Mouse (Mus musculus) embryonic fibroblast, embryonic 13.5 days (primary cell): ENCODE measurements around the gene Larp1. TPM values are rescaled to one million over a fixed set of nuclear protein-coding genes. Genes with fewer than 3 reads are reported as not detected.

Experiments
- H3K27ac ChIP-seq: 2 replicates; pipeline ENCODE4 v1.5.1; 2012; ENCODE audit warnings: low read length, control low read depth, inconsistent platforms; ENCODE audit not compliant: insufficient read depth
- H3K4me1 ChIP-seq: 2 replicates; pipeline ENCODE4 v1.6.1; 2011; ENCODE audit warnings: low read length; ENCODE audit not compliant: control insufficient read depth, insufficient read depth
- H3K4me3 ChIP-seq: 2 replicates; pipeline ENCODE4 v1.5.1; 2011; ENCODE audit warnings: mild to moderate bottlenecking, control low read depth, low read length; ENCODE audit not compliant: insufficient read depth
- CTCF ChIP-seq: IDR thresholded peaks from 2 replicates; pipeline ENCODE4 v1.5.1; 2011; ENCODE audit warnings: mild to moderate bottlenecking, control low read depth, low read length, moderate library complexity, borderline replicate concordance; ENCODE audit not compliant: insufficient read depth
- POLR2A ChIP-seq: IDR thresholded peaks from 2 replicates; pipeline ENCODE4 v1.6.1; 2011; ENCODE audit warnings: low read depth, mild to moderate bottlenecking, control low read depth, low read length, moderate library complexity
- polyA plus RNA-seq: library from polyadenylated mRNA; stranded (reverse); fragments of >200 nt; gene quantifications from 2 replicates; pipeline ENCODE4 v1.2.4, GENCODE M21; 2011; ENCODE audit warnings: low read depth; ENCODE audit not compliant: missing spikeins, insufficient read length

The Larp1 gene
- polyA plus RNA-seq, 1 experiment, result 89.9 TPM

DNA sequence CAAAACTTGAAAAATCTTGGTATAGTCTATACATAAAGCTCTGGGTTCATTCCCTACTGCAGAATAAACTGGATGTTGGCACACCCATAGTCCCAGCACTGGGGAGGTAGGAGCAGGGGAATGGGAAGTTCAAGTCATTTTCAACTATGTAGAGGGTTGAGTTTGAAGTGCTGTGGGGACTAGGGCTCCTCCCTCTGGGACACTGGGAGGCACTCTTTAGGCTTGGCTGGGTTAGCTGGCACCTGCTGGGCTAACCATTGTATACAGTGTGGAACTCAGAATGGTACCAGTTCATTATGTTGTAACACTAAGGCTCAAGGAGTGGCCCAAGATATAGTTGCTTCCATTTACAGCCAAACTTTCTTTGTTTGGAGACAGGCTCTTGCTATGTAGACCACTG lies 33.0 kb upstream of the Larp1 start:
- no peaks in the 10 kb centered on the region for H3K4me1 ChIP-seq
- H3K4me3 ChIP-seq, result no peak overlapping the region
- TF ChIP-seq POLR2A (no peak), CTCF (no peak)
- no peak overlapping the region for H3K27ac ChIP-seq

DNA sequence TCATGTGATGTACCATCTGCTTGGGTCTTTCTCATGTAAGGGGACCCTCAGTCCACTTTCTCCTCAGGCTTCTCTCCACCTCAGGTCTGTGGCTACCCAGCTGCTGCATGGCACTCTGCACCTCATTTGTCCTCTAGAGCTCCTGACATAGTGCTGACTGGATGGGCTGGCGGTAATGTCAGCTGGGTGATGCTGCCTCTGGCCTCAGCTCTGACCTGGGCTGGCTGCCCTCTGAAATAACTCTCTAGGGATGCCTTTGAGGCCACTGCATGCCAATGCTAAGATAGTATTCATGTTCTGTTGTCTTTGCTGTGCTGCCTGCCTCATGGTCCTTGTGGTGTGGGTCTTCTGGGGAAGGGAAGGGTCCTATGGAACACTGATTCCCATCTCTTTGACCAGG lies 31.2 kb upstream of the Larp1 start:
- Histone ChIP-seq H3K4me1 (no peaks in the 10 kb centered on the region), H3K27ac (no peak overlapping the region), H3K4me3 (no peak overlapping the region)
- TF ChIP-seq POLR2A, result no peak
- TF ChIP-seq CTCF, result no peak

DNA sequence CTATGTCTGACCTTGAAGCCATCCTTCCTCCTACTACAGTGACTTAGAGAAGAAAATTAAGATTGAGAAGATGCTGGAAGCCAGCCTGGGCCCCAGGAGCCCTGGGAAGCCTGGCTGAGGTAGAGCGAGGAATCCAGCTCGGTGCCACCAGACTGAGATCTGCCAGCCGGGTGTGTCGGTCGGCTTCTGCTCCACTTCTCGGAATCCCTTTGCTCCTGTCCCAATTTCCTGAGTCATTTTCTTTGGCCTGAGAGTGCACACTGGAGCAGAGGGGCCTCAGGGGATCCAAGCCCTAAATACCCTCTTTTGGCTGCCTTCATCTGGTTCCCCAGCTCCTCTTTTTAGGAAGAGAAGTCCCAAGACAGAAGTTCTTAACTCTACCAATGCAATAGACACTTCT lies 29.2 kb upstream of the Larp1 start:
- Histone ChIP-seq H3K4me3 (no peak overlapping the region), H3K27ac (no peak overlapping the region), H3K4me1 (no peaks in the 10 kb centered on the region)
- no peak for TF ChIP-seq CTCF
- no peak for TF ChIP-seq POLR2A

DNA sequence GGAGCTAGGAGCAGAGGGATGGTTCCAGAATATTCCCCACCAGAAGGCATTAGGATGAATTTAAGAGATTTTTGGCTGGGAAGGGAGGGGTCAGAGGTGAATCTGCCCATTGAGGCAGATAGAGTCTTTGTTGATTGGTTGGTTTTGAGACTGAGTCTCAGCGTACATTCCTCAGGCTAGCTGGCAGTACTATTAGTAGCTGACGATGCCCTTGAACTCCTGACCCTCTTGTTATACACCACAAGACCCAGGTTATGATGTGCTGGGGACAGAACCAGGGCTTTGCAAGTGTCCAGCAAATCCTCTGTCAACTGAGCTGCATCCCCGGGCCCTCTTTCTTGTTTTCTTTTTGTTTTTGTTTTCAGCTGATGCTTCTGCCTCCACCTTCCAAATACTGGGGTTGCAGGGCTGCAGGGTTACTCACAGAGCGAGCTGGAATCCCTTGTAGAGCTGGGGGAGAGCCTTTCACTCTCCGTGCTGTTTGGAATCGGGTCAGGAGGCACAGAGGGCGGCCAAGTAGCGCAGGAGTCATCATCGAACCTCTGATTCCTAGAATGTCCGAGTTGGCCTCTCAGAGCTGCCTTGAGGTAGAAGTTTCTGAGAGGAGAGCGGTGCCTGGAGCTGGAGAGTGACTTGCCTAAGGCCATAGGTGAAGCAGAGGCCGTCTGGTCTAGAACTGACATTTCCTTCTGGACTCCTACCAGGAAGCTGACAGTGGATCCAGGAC lies 27.6 kb upstream of the Larp1 start:
- no peak overlapping the region for H3K4me3 ChIP-seq
- no peaks in the 10 kb centered on the region for H3K4me1 ChIP-seq
- TF ChIP-seq CTCF (no peak), POLR2A (no peak)
- H3K27ac ChIP-seq, result no peak overlapping the region

DNA sequence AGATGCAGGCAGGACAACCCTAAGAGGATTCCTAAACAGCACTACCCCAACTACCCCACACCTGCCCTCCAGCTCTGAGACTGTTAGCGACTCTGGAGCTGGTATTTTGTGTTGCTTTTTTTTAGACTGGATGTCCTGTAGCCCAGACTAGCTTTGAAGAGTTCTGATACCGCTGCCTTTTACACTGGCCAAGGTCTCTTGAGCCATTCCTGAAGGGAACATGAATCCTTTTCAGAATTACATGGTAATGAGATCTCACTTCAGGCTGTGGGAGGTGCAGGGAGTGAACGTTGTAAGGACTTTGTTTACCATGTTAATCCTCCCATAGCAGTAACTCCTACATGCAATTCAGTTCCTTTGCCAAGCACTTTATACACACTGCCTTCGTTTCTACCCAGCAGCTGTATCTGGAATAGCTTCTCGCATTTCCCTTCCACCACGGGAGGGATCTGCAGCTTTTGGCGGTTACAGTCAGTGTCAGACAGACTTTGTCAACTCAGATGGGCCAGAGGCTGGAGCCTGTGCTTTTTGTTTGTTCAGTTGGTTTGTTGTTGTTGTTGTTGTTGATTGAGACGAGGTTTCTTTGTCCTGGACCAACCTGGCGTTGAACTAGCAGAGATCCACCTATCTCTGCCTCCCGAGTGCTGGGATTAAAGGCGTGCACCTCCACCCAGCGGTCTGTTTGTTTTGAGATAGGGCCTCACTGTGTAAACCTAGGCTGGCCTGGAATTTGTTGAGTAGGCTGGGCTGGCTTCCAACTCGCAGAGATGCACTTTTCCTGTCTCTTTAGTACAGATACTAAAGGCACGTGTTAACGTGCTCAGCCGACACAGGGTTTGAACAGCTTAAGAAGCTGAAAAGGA lies 25.2 kb upstream of the Larp1 start:
- no peak overlapping the region for H3K4me3 ChIP-seq
- H3K4me1 ChIP-seq, result no peaks in the 10 kb centered on the region
- no peak for TF ChIP-seq POLR2A
- no peak for TF ChIP-seq CTCF
- H3K27ac ChIP-seq, result no peak overlapping the region

DNA sequence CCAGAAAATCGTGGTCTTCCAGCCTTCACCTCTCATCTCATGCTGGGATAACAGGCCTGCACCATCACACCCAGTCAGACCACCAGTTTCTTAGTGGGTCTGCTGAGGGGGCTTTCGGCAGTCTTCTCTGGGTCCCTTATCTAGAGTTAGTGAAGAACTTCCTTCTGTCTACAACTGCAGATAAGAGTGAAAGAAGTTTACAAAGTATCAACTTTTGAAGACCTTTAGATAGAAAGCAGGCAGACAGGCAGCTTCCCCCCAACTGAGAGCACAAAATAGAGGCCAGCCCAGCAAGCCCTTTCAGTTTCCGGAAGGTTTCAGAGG lies 24.6 kb upstream of the Larp1 start:
- Histone ChIP-seq H3K4me3 (no peak overlapping the region), H3K27ac (no peak overlapping the region), H3K4me1 (no peaks in the 10 kb centered on the region)
- no peak for TF ChIP-seq POLR2A
- no peak for TF ChIP-seq CTCF

DNA sequence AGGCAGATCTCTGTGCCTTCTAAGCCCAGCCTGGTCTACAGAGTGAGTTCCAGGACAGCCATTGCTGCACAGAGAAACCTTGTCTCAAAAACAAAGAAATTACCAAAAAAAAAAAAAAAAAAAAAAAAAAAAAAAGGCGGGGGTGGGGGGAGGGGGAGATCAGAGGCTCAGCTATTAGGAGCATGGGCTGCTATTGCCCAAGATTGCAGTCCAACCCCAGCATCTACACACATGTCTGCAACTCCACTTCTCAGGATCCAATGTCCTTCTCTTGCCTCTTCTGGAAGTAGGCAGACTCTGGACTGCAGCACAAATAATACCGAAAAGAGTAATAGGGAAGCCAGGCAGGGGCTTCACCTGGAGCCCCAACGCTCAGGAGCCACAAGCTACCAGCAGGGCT lies 23.4 kb upstream of the Larp1 start:
- H3K4me1 ChIP-seq, result no peaks in the 10 kb centered on the region
- H3K27ac ChIP-seq, result no peak overlapping the region
- TF ChIP-seq CTCF (no peak), POLR2A (no peak)
- H3K4me3 ChIP-seq, result no peak overlapping the region

DNA sequence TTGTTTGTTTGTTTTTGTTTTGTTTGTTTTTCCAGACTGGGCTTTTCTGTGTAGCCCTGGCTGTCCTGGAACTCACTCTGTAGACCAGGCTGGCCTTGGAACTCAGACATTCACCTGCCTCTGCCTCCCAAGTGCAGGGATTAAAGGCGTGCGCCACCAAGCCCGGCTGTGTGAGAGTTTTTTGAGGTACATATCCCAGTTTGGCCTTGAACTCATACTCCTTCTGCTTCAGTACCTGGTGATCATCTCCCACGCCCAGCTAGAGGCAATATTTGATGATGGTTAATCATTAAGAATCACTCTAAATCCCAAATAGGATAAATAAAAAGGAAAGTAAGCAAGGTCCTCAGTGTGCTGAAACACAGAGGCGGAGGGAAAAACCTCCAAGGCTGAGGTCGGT lies 22.8 kb upstream of the Larp1 start:
- H3K4me3 ChIP-seq, result no peak overlapping the region
- H3K27ac ChIP-seq, result no peak overlapping the region
- no peaks in the 10 kb centered on the region for H3K4me1 ChIP-seq
- TF ChIP-seq CTCF (no peak), POLR2A (no peak)

DNA sequence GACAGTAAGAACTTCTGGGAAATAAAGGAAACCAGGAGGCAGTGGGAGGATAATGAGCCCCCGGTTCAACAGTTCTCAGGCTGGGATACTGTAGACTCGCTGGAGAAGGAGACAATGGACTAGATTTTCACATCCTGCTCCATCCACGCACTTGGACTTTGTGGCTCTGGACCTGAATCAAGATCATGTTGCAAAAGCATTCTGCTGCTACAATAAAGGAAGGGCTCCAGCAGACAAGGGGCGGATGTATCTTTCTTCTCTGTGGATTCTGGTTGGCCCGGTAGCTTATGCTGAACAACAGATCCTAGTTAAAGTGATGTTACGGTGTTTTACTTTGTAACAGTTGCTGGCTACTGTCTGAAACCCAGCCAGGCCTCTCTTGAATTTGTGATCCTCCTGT lies 22.4 kb upstream of the Larp1 start:
- H3K27ac ChIP-seq, result no peak overlapping the region
- H3K4me3 ChIP-seq, result no peak overlapping the region
- no peaks in the 10 kb centered on the region for H3K4me1 ChIP-seq
- TF ChIP-seq POLR2A (no peak), CTCF (no peak)

DNA sequence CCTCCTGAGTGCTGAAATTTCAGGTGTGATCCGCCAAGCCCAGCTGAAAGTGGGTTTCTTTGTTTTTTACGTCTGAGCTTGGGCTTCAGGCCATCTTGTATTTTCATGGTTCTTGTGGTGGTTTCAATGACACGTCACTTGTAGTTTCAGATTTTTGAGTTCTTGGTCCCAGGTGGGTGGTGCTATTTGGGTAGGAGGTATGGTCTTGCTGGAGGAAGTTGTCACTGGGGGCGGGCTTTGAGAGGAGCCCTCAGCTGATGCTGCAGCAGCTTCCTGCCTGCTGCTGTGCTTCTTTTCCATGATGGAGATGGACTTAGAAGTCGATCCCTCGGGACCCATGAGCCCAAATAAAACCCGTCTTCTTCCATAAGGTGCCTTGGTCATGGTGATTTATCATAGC lies 22.0 kb upstream of the Larp1 start:
- no peaks in the 10 kb centered on the region for H3K4me1 ChIP-seq
- no peak overlapping the region for H3K27ac ChIP-seq
- H3K4me3 ChIP-seq, result no peak overlapping the region
- TF ChIP-seq POLR2A, result no peak
- no peak for TF ChIP-seq CTCF
